ENCODE assay signal across 25 mouse cellular contexts in the genomic region with DNA sequence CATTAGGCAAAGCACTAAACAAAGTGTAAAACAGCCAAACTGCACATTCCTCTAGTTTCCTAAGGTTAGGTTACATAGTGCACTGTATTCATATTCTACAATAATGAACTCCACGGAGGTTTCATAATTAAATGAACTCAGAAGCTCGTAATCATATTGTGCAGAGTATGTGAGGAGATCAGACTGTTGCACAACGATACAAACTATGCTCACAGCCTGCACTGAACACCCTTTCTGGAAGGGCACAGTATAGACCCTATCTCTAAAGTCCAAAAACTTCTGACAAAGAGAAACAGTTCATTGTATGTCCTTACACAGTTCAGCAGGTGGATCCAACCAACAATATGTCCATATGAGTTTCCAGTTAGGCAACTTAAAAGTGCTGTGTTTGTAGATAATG.
DNase-seq lines count a peak whose midpoint lies in the region; ATAC-seq and TF ChIP-seq lines count a peak whose summit lies in the region.
"Had no signal": no experiment of that assay in that cellular context is flagged by ENCODE, and none has a peak within 500 bp of the region (broad histone marks: within the 10 kb centered on the region; RNA-seq: fewer than 3 reads in every experiment).

No protein-coding gene starts in this region.

- no peak for TF ChIP-seq POLR2A in kidney, adult 2 months (IDR thresholded peaks at IDR 0.05; ENCODE audit: low read depth, low read length)
- no peak for TF ChIP-seq POLR2A in thymus, adult 2 months (IDR thresholded peaks at IDR 0.05; ENCODE audit: control insufficient read depth, extremely low read depth, insufficient read depth, low read length, poor library complexity)

- no peak overlapping the region for H3K27ac ChIP-seq in embryonic facial prominence, embryonic 14.5 days (replicated peaks; ENCODE audit: low read depth, low read length)
- H3K27ac ChIP-seq in embryonic facial prominence, embryonic 10.5 days (replicated peaks): no peak overlapping the region
- H3K27ac ChIP-seq in kidney, adult 2 months (ENCODE audit: insufficient read depth, low read depth, low read length): peak overlapping the region; percentile 45
- no peak overlapping the region; the same call in 1 of the 2 replicates for H3K27ac ChIP-seq in midbrain, embryonic 13.5 days
- H3K27ac ChIP-seq in midbrain, postnatal 0 days (ENCODE audit: low read depth, low read length): no peak overlapping the region
- H3K27ac ChIP-seq in thymus, adult 2 months (ENCODE audit: control insufficient read depth, insufficient read depth, low read length): no peak overlapping the region
- H3K27ac ChIP-seq: embryonic facial prominence, embryonic 13.5 days; forebrain, embryonic 10.5 days; forebrain, embryonic 15.5 days; heart, embryonic 15.5 days; hindbrain, embryonic 10.5 days; hindbrain, embryonic 15.5 days had no signal

- 56% methylated on average over 3 of the region's 3 CpGs for WGBS in embryonic facial prominence, embryonic 14.5 days
- 83% methylated on average over 3 of the region's 3 CpGs for WGBS in embryonic facial prominence, embryonic 10.5 days
- 55% methylated on average over 3 of the region's 3 CpGs for WGBS in kidney, adult 2 months
- WGBS in midbrain, embryonic 13.5 days: 65% methylated on average over 3 of the region's 3 CpGs
- WGBS in midbrain, postnatal 0 days: 64% methylated on average over 3 of the region's 3 CpGs
- 90% methylated on average over 3 of the region's 3 CpGs for WGBS in thymus, adult 2 months

- H3K9me3 ChIP-seq in embryonic facial prominence, embryonic 14.5 days (ENCODE audit: control insufficient read depth, low read length): no peaks in the 10 kb centered on the region
- H3K9me3 ChIP-seq in embryonic facial prominence, embryonic 10.5 days: no peaks in the 10 kb centered on the region
- no peaks in the 10 kb centered on the region for H3K9me3 ChIP-seq in midbrain, embryonic 13.5 days
- H3K9me3 ChIP-seq in midbrain, postnatal 0 days (ENCODE audit: low read length): no peaks in the 10 kb centered on the region
- H3K9me3 ChIP-seq: embryonic facial prominence, embryonic 13.5 days; forebrain, embryonic 10.5 days; forebrain, embryonic 15.5 days; heart, embryonic 12.5 days; heart, embryonic 15.5 days; hindbrain, embryonic 10.5 days; hindbrain, embryonic 15.5 days had no signal

- DNase-seq in embryonic facial prominence, embryonic 14.5 days (ENCODE audit: low spot score): no peak
- DNase-seq in embryonic facial prominence, embryonic 10.5 days (ENCODE audit: low spot score): no peak
- no peak for DNase-seq in kidney, adult 2 months
- no peak for DNase-seq in kidney, postnatal 14 days
- DNase-seq in midbrain, postnatal 0 days (ENCODE audit: low spot score): no peak
- peak; percentile 50 for DNase-seq in Muller cell, postnatal 12 days (ENCODE audit: inconsistent ontology term)
- no peak for DNase-seq in thymus, adult 2 months
- DNase-seq: adrenal gland, postnatal 10 days; adrenal gland, postnatal 36 days; cerebellum, adult 18-20 months; cerebellum, adult 9-10 months; cerebellum, postnatal 14 days; gastrocnemius, postnatal 25 days; heart, adult 18-20 months; heart, postnatal 10 days; heart, postnatal 36 days had no signal

- H3K4me2 ChIP-seq in embryonic facial prominence, embryonic 14.5 days (ENCODE audit: low read depth, low read length): no peak overlapping the region
- H3K4me2 ChIP-seq in midbrain, embryonic 13.5 days (replicated peaks): no peak overlapping the region
- no peak overlapping the region for H3K4me2 ChIP-seq in midbrain, postnatal 0 days (ENCODE audit: low read depth, low read length, poor library complexity, severe bottlenecking)
- H3K4me2 ChIP-seq: embryonic facial prominence, embryonic 13.5 days; forebrain, embryonic 15.5 days; heart, embryonic 12.5 days; heart, embryonic 15.5 days; hindbrain, embryonic 15.5 days had no signal

- H3K9ac ChIP-seq in embryonic facial prominence, embryonic 14.5 days (ENCODE audit: low read depth, low read length): no peak overlapping the region
- no peak overlapping the region for H3K9ac ChIP-seq in midbrain, embryonic 13.5 days (replicated peaks)
- H3K9ac ChIP-seq in midbrain, postnatal 0 days (replicated peaks; ENCODE audit: low read length, poor library complexity, severe bottlenecking): no peak overlapping the region
- H3K9ac ChIP-seq: embryonic facial prominence, embryonic 13.5 days; forebrain, embryonic 15.5 days; heart, embryonic 12.5 days; heart, embryonic 15.5 days; hindbrain, embryonic 15.5 days had no signal

- H3K4me1 ChIP-seq in embryonic facial prominence, embryonic 14.5 days (ENCODE audit: control insufficient read depth, insufficient read depth, low read length): peaks cover 48% of the 10 kb centered on the region
- H3K4me1 ChIP-seq in embryonic facial prominence, embryonic 10.5 days: peaks cover 56% of the 10 kb centered on the region
- H3K4me1 ChIP-seq in kidney, adult 2 months (ENCODE audit: control insufficient read depth, insufficient read depth, low read length): peaks cover 26% of the 10 kb centered on the region
- H3K4me1 ChIP-seq in midbrain, embryonic 13.5 days (replicated peaks): peaks cover 42% of the 10 kb centered on the region
- H3K4me1 ChIP-seq in midbrain, postnatal 0 days (ENCODE audit: insufficient read depth, low read length): no peaks in the 10 kb centered on the region
- H3K4me1 ChIP-seq in thymus, adult 2 months (replicated peaks; ENCODE audit: control insufficient read depth, insufficient read depth, low read length): no peaks in the 10 kb centered on the region

- peak; percentile 42; the same call in 1 of the 2 replicates for ATAC-seq in embryonic facial prominence, embryonic 14.5 days (ENCODE audit: low read depth)
- ATAC-seq in midbrain, embryonic 13.5 days: peak; percentile 57; the same call in 1 of the 2 replicates
- ATAC-seq in midbrain, postnatal 0 days (ENCODE audit: low FRiP score): no peak
- ATAC-seq: forebrain, embryonic 15.5 days; Patski had no signal

- no peaks in the 10 kb centered on the region for H3K36me3 ChIP-seq in embryonic facial prominence, embryonic 14.5 days (ENCODE audit: control insufficient read depth, insufficient read depth, low read length)
- no peaks in the 10 kb centered on the region for H3K36me3 ChIP-seq in embryonic facial prominence, embryonic 10.5 days (replicated peaks)
- H3K36me3 ChIP-seq in kidney, adult 2 months (ENCODE audit: control insufficient read depth, insufficient read depth, low read length): no peaks in the 10 kb centered on the region
- H3K36me3 ChIP-seq in midbrain, embryonic 13.5 days: no peaks in the 10 kb centered on the region
- no peaks in the 10 kb centered on the region for H3K36me3 ChIP-seq in midbrain, postnatal 0 days (ENCODE audit: insufficient read depth, low read length)
- H3K36me3 ChIP-seq in thymus, adult 2 months (ENCODE audit: control insufficient read depth, insufficient read depth, low read length): no peaks in the 10 kb centered on the region
- H3K36me3 ChIP-seq: embryonic facial prominence, embryonic 13.5 days; forebrain, embryonic 10.5 days; forebrain, embryonic 15.5 days; heart, embryonic 12.5 days; heart, embryonic 15.5 days; hindbrain, embryonic 10.5 days; hindbrain, embryonic 15.5 days had no signal

- no peaks in the 10 kb centered on the region for H3K27me3 ChIP-seq in embryonic facial prominence, embryonic 14.5 days (replicated peaks; ENCODE audit: control insufficient read depth, insufficient read depth, low read length)
- no peaks in the 10 kb centered on the region for H3K27me3 ChIP-seq in embryonic facial prominence, embryonic 10.5 days (replicated peaks; ENCODE audit: low read depth, poor library complexity, severe bottlenecking)
- no peaks in the 10 kb centered on the region for H3K27me3 ChIP-seq in kidney, adult 2 months (replicated peaks; ENCODE audit: control insufficient read depth, insufficient read depth, low read length)
- H3K27me3 ChIP-seq in midbrain, embryonic 13.5 days: no peaks in the 10 kb centered on the region
- H3K27me3 ChIP-seq in midbrain, postnatal 0 days (ENCODE audit: insufficient read depth, low read length): no peaks in the 10 kb centered on the region
- no peaks in the 10 kb centered on the region for H3K27me3 ChIP-seq in thymus, adult 2 months (ENCODE audit: control insufficient read depth, insufficient read depth, low read length)
- H3K27me3 ChIP-seq: embryonic facial prominence, embryonic 13.5 days; forebrain, embryonic 15.5 days; heart, embryonic 12.5 days; heart, embryonic 15.5 days; hindbrain, embryonic 15.5 days; Patski had no signal

- H3K4me3 ChIP-seq in embryonic facial prominence, embryonic 14.5 days (ENCODE audit: low read depth, low read length): no peak overlapping the region
- H3K4me3 ChIP-seq in embryonic facial prominence, embryonic 10.5 days: no peak overlapping the region
- H3K4me3 ChIP-seq in kidney, adult 2 months (ENCODE audit: insufficient read depth, low read depth, low read length): no peak overlapping the region
- no peak overlapping the region for H3K4me3 ChIP-seq in midbrain, embryonic 13.5 days (replicated peaks)
- H3K4me3 ChIP-seq in midbrain, postnatal 0 days (ENCODE audit: low read depth, low read length): no peak overlapping the region
- H3K4me3 ChIP-seq in thymus, adult 2 months (ENCODE audit: control insufficient read depth, insufficient read depth, low read length): no peak overlapping the region
- H3K4me3 ChIP-seq: embryonic facial prominence, embryonic 13.5 days; forebrain, embryonic 10.5 days; forebrain, embryonic 15.5 days; heart, embryonic 12.5 days; heart, embryonic 15.5 days; hindbrain, embryonic 10.5 days; hindbrain, embryonic 15.5 days had no signal

- TF ChIP-seq CTCF in kidney, adult 2 months (conservative IDR thresholded peaks at IDR 0.05; ENCODE audit: insufficient read depth, insufficient read length, low read depth, low read length): no peak
- TF ChIP-seq CTCF in midbrain, postnatal 0 days (IDR thresholded peaks at IDR 0.05): no peak
- no peak for TF ChIP-seq CTCF in thymus, adult 2 months (IDR thresholded peaks at IDR 0.05; ENCODE audit: borderline replicate concordance, control insufficient read depth, extremely low read depth, insufficient read depth, low read length, poor library complexity)
